Mouse (Mus musculus) megakaryocyte-erythroid progenitor cell, adult 5 weeks (primary cell): ENCODE measurements around the gene Ppm1d. TPM values are rescaled to one million over a fixed set of nuclear protein-coding genes. Genes with fewer than 3 reads are reported as not detected.

Source experiments
- polyA plus RNA-seq: library from polyadenylated mRNA; stranded (reverse); fragments of >175 nt; gene quantifications from 2 replicates; pipeline ENCODE4 v1.2.3, GENCODE M21; 2012

Ppm1d gene
- 10.8 and 12.5 TPM in 2 replicates for polyA plus RNA-seq

GRCm38 (mm10) chr11:85310713-85311574 is at the start of gene Ppm1d:
Gene Ppm1d, plus strand, starts transcription at chr11:85311244.

GRCm38 (mm10) chr11:85352539-85353380 is 41.7 kb downstream of the Ppm1d start, which contains the start of gene Bcas3:
Gene Bcas3, plus strand, starts transcription at chr11:85353167.

Other genes with a start within 250 kb of the Ppm1d start
- 7.2 and 10.3 TPM in 2 replicates for gene Usp32, start 171.1 kb upstream of the Ppm1d start, polyA plus RNA-seq
- not detected in 2 replicates for gene 1700125H20Rik, start 140.8 kb upstream of the Ppm1d start, polyA plus RNA-seq
- 4.3 and 5.4 TPM in 2 replicates for gene Appbp2, start 76.1 kb upstream of the Ppm1d start, polyA plus RNA-seq
- 90.7 and 91.3 TPM in 2 replicates for gene Bcas3, start 41.9 kb downstream of the Ppm1d start, polyA plus RNA-seq